Mouse (Mus musculus) forebrain, embryonic 12.5 days (tissue): ENCODE data around the gene Clic1. TPM values are rescaled to one million over a fixed set of nuclear protein-coding genes. Genes with fewer than 3 reads are reported as not detected.

Source experiments
- polyA plus RNA-seq: library from polyadenylated mRNA; unstranded; fragments of >200 nt; fragmentation: Nextera tagmentation; extraction: Ambion mirVana; gene quantifications from 2 replicates; pipeline ENCODE4 v1.2.1, GENCODE M21; 2016

Gene Clic1
- polyA plus RNA-seq, 1 experiment from 2014 or later = 155 TPM

Other genes starting within 250 kb of the Clic1 start
- not detected in 2 replicates for gene Cyp21a1, start 245.4 kb upstream of the Clic1 start, polyA plus RNA-seq
- 28.6 and 32.7 TPM in 2 replicates for gene Stk19, start 213.0 kb upstream of the Clic1 start, polyA plus RNA-seq
- 72.9 and 77.6 TPM in 2 replicates for gene Dxo, start 212.9 kb upstream of the Clic1 start, polyA plus RNA-seq
- 61.8 and 64.8 TPM in 2 replicates for gene Skiv2l, start 199.8 kb upstream of the Clic1 start, polyA plus RNA-seq
- gene Nelfe, start 199.6 kb upstream of the Clic1 start, polyA plus RNA-seq = 124 and 133 TPM in 2 replicates
- gene Cfb, start 187.4 kb upstream of the Clic1 start, polyA plus RNA-seq = 2.9 and 3.6 TPM in 2 replicates
- 9.2 and 10.4 TPM in 2 replicates for gene Zbtb12, start 170.5 kb upstream of the Clic1 start, polyA plus RNA-seq
- gene Gm20547, start 167.9 kb upstream of the Clic1 start, polyA plus RNA-seq = not detected in 2 replicates
- gene C2, start 151.7 kb upstream of the Clic1 start, polyA plus RNA-seq = 1.3 and 1.6 TPM in 2 replicates
- gene Ehmt2, start 151.5 kb upstream of the Clic1 start, polyA plus RNA-seq = 111 and 114 TPM in 2 replicates
- gene Slc44a4, start 135.5 kb upstream of the Clic1 start, polyA plus RNA-seq = not detected in 2 replicates
- gene Neu1, start 118.7 kb upstream of the Clic1 start, polyA plus RNA-seq = 16.2 and 16.9 TPM in 2 replicates
- 0.11 and 0.21 TPM in 2 replicates for gene Hspa1b, start 90.7 kb upstream of the Clic1 start, polyA plus RNA-seq
- not detected in 2 replicates for gene Gm20481, start 80.1 kb upstream of the Clic1 start, polyA plus RNA-seq
- gene Hspa1a, start 77.8 kb upstream of the Clic1 start, polyA plus RNA-seq = 2.0 and 2.3 TPM in 2 replicates
- 1.2 and 1.3 TPM in 2 replicates for gene Hspa1l, start 77.3 kb upstream of the Clic1 start, polyA plus RNA-seq
- 226 and 238 TPM in 2 replicates for gene Lsm2, start 68.1 kb upstream of the Clic1 start, polyA plus RNA-seq
- gene Vars, start 49.0 kb upstream of the Clic1 start, polyA plus RNA-seq = 158 and 159 TPM in 2 replicates
- 0.17 and 0.27 TPM in 2 replicates for gene Vwa7, start 33.4 kb upstream of the Clic1 start, polyA plus RNA-seq
- gene Sapcd1, start 21.9 kb upstream of the Clic1 start, polyA plus RNA-seq = 7.4 and 7.7 TPM in 2 replicates
- gene Msh5, start 3.2 kb upstream of the Clic1 start, polyA plus RNA-seq = 5.3 and 5.6 TPM in 2 replicates
- 513 and 534 TPM in 2 replicates for gene Ddah2, start 9.1 kb downstream of the Clic1 start, polyA plus RNA-seq
- not detected in 2 replicates for gene Ly6g6c, start 15.4 kb downstream of the Clic1 start, polyA plus RNA-seq
- gene Mpig6b, start 16.2 kb downstream of the Clic1 start, polyA plus RNA-seq = 0.40 and 0.54 TPM in 2 replicates
- gene Ly6g6e, start 26.9 kb downstream of the Clic1 start, polyA plus RNA-seq = 0.28 and 0.50 TPM in 2 replicates
- 0.29 and 1.6 TPM in 2 replicates for gene Ly6g6d, start 28.1 kb downstream of the Clic1 start, polyA plus RNA-seq
- 0.17 and 0.18 TPM in 2 replicates for gene Ly6g6f, start 35.6 kb downstream of the Clic1 start, polyA plus RNA-seq
- 59.2 and 70.7 TPM in 2 replicates for gene Abhd16a, start 39.3 kb downstream of the Clic1 start, polyA plus RNA-seq
- gene Ly6g5c, start 58.3 kb downstream of the Clic1 start, polyA plus RNA-seq = not detected in 2 replicates
- 0.96 and 1.5 TPM in 2 replicates for gene Ly6g5b, start 65.5 kb downstream of the Clic1 start, polyA plus RNA-seq
- 27.4 and 28.1 TPM in 2 replicates for gene Gpank1, start 71.5 kb downstream of the Clic1 start, polyA plus RNA-seq
- gene Csnk2b, start 72.1 kb downstream of the Clic1 start, polyA plus RNA-seq = 283 and 284 TPM in 2 replicates
- 5.3 and 7.2 TPM in 2 replicates for gene D17H6S53E, start 76.4 kb downstream of the Clic1 start, polyA plus RNA-seq
- gene Apom, start 82.1 kb downstream of the Clic1 start, polyA plus RNA-seq = 0.46 and 0.63 TPM in 2 replicates
- 88.9 and 97.8 TPM in 2 replicates for gene Bag6, start 85.2 kb downstream of the Clic1 start, polyA plus RNA-seq
- 221 and 231 TPM in 2 replicates for gene Prrc2a, start 114.9 kb downstream of the Clic1 start, polyA plus RNA-seq
- 4.3 and 4.9 TPM in 2 replicates for gene Aif1, start 126.1 kb downstream of the Clic1 start, polyA plus RNA-seq
- 4.0 and 4.8 TPM in 2 replicates for gene Lst1, start 138.5 kb downstream of the Clic1 start, polyA plus RNA-seq
- not detected in 2 replicates for gene Ltb, start 144.5 kb downstream of the Clic1 start, polyA plus RNA-seq
- gene Tnf, start 152.0 kb downstream of the Clic1 start, polyA plus RNA-seq = not detected in 2 replicates
- gene Lta, start 155.4 kb downstream of the Clic1 start, polyA plus RNA-seq = not detected in 2 replicates
- gene Gm16181, start 170.9 kb downstream of the Clic1 start, polyA plus RNA-seq = 0.41 TPM in 2 replicates
- 16.2 and 17.3 TPM in 2 replicates for gene Atp6v1g2, start 183.7 kb downstream of the Clic1 start, polyA plus RNA-seq
- gene Nfkbil1, start 185.8 kb downstream of the Clic1 start, polyA plus RNA-seq = 11.0 and 12.9 TPM in 2 replicates
- gene Ddx39b, start 191.8 kb downstream of the Clic1 start, polyA plus RNA-seq = 614 and 623 TPM in 2 replicates
- 37.2 and 39.2 TPM in 2 replicates for gene H2-D1, start 212.8 kb downstream of the Clic1 start, polyA plus RNA-seq